Mouse (Mus musculus) embryonic fibroblast, embryonic 13.5 days (primary cell): ENCODE data around the gene Ndufv1.

Source experiments
- CTCF ChIP-seq: IDR thresholded peaks from 2 replicates; pipeline ENCODE4 v1.5.1; 2011; ENCODE audit warnings: mild to moderate bottlenecking, control low read depth, low read length, moderate library complexity, borderline replicate concordance; ENCODE audit not compliant: insufficient read depth
- POLR2A ChIP-seq: IDR thresholded peaks from 2 replicates; pipeline ENCODE4 v1.6.1; 2011; ENCODE audit warnings: low read depth, mild to moderate bottlenecking, control low read depth, low read length, moderate library complexity

- TF ChIP-seq POLR2A (no peak), CTCF (no peak)
Measured at GRCm38 (mm10) chr19:4032668-4033067, 20.1 kb upstream of the Ndufv1 start.
